26 mouse cellular contexts compared by ENCODE assay signal in the genomic region with DNA sequence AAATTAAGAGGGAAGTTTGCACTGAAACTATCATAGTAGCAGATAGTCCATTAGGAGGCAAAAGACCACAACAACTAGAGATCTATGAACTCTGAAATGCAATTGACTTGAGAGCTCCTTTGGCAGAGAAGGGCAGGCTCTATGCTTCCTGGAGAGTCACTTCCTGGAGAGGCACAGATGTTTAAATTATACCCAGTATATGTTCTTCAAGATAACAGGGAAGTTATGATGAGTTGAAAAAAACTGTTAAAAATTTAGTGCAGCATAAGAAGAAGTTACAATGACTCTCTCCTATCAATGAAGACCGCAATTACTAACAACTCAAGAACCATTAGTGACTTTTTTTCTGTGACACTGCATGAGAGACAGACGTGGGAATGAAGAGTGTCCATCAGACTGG.
DNase-seq lines count a peak whose midpoint lies in the region; ATAC-seq and TF ChIP-seq lines count a peak whose summit lies in the region.
"Had no signal": no experiment of that assay in that cellular context is flagged by ENCODE, and none has a peak within 500 bp of the region (broad histone marks: within the 10 kb centered on the region; RNA-seq: fewer than 3 reads in every experiment).

No protein-coding gene starts in this region.

- peaks cover 0 to 47% of the 10 kb centered on the region in 2 experiments; a peak in 2 of 4 replicates for H3K36me3 ChIP-seq in MEL (ENCODE audit: control insufficient read depth in 1 of 2, insufficient read depth in 2 of 2, low read length in 2 of 2)
- no peaks in the 10 kb centered on the region for H3K36me3 ChIP-seq in neural tube, embryonic 15.5 days
- H3K36me3 ChIP-seq: embryonic facial prominence, embryonic 10.5 days; embryonic facial prominence, embryonic 13.5 days; forebrain, embryonic 12.5 days; forebrain, embryonic 15.5 days; heart, embryonic 13.5 days; hindbrain, embryonic 12.5 days; hindbrain, embryonic 15.5 days had no signal

- H3K9ac ChIP-seq in MEL (ENCODE audit: control insufficient read depth, low read depth, low read length, poor library complexity, severe bottlenecking), result peak overlapping the region; percentile 50
- no peak overlapping the region for H3K9ac ChIP-seq in neural tube, embryonic 15.5 days (replicated peaks)
- H3K9ac ChIP-seq: embryonic facial prominence, embryonic 13.5 days; forebrain, embryonic 12.5 days; forebrain, embryonic 15.5 days; heart, embryonic 13.5 days; hindbrain, embryonic 12.5 days; hindbrain, embryonic 15.5 days had no signal

- H3K9me3 ChIP-seq in MEL (replicated peaks; ENCODE audit: insufficient read depth, low read length), result no peaks in the 10 kb centered on the region
- H3K9me3 ChIP-seq in neural tube, embryonic 15.5 days (replicated peaks), result no peaks in the 10 kb centered on the region
- H3K9me3 ChIP-seq: embryonic facial prominence, embryonic 10.5 days; embryonic facial prominence, embryonic 13.5 days; forebrain, embryonic 12.5 days; forebrain, embryonic 15.5 days; heart, embryonic 13.5 days; hindbrain, embryonic 12.5 days; hindbrain, embryonic 15.5 days had no signal

- peak overlapping the region in 1 of 2 experiments; percentile 28; a peak in 2 of 4 replicates for H3K4me3 ChIP-seq in MEL (ENCODE audit: control insufficient read depth in 1 of 2, insufficient read depth in 1 of 2, low read depth in 2 of 2, low read length in 2 of 2)
- no peak overlapping the region for H3K4me3 ChIP-seq in neural tube, embryonic 15.5 days (replicated peaks)
- H3K4me3 ChIP-seq: embryonic facial prominence, embryonic 10.5 days; embryonic facial prominence, embryonic 13.5 days; erythroblast, embryonic 14.5 days; forebrain, embryonic 12.5 days; forebrain, embryonic 15.5 days; heart, embryonic 13.5 days; hindbrain, embryonic 12.5 days; hindbrain, embryonic 15.5 days had no signal

- H3K4me2 ChIP-seq in neural tube, embryonic 15.5 days, result no peak overlapping the region
- H3K4me2 ChIP-seq: embryonic facial prominence, embryonic 13.5 days; forebrain, embryonic 12.5 days; forebrain, embryonic 15.5 days; heart, embryonic 13.5 days; hindbrain, embryonic 12.5 days; hindbrain, embryonic 15.5 days had no signal

- H3K27me3 ChIP-seq in MEL (ENCODE audit: control insufficient read depth in 1 of 2, insufficient read depth in 2 of 2, low read length in 2 of 2), result no peaks in the 10 kb centered on the region
- 0 out of 2 replicates have a peak, but pooled peaks cover 3% of the 10 kb centered on the region for H3K27me3 ChIP-seq in neural tube, embryonic 15.5 days (replicated peaks)
- H3K27me3 ChIP-seq: embryonic facial prominence, embryonic 13.5 days; forebrain, embryonic 15.5 days; heart, embryonic 13.5 days; hindbrain, embryonic 12.5 days; hindbrain, embryonic 15.5 days had no signal

- TF ChIP-seq POLR2A in MEL (IDR thresholded peaks at IDR 0.05; ENCODE audit: control insufficient read depth in 1 of 2, insufficient read depth in 1 of 2, low read depth in 1 of 2, low read length in 2 of 2, poor library complexity in 1 of 2), result no peak; a peak in 1 of 4 replicates

- TF ChIP-seq RAD21 in MEL (IDR thresholded peaks at IDR 0.05; ENCODE audit: low read depth, low read length), result no peak

- 89% methylated on average over 2 of the region's 2 CpGs for WGBS in neural tube, embryonic 15.5 days

- DNase-seq in MEL (ENCODE audit: low read depth, low spot score) (peak; percentile 85), MEL-GATA-1-ER (ENCODE audit: extremely low read depth, low read depth) (peak; percentile 63)
- no peak for DNase-seq in gastrocnemius, postnatal 14 days
- DNase-seq: adrenal gland, adult 2 months; adrenal gland, postnatal 14 days; cerebellum, adult 11 months; cerebellum, adult 2 months; cerebellum, adult 9-11 months; cerebellum, postnatal 25 days; embryo, embryonic 11 days; gastrocnemius, postnatal 36 days; heart, adult 18-20 months; heart, postnatal 14 days; heart, postnatal 4 days had no signal

- peak overlapping the region; percentile 89 for H3K27ac ChIP-seq in MEL (ENCODE audit: control insufficient read depth, low read depth, low read length)
- H3K27ac ChIP-seq in neural tube, embryonic 15.5 days (replicated peaks), result no peak overlapping the region
- H3K27ac ChIP-seq: embryonic facial prominence, embryonic 10.5 days; embryonic facial prominence, embryonic 13.5 days; forebrain, embryonic 12.5 days; forebrain, embryonic 15.5 days; heart, embryonic 13.5 days; hindbrain, embryonic 12.5 days; hindbrain, embryonic 15.5 days had no signal

- peak; percentile 86 to 91 for TF ChIP-seq EP300 in MEL (IDR thresholded peaks at IDR 0.05; ENCODE audit: low read depth in 1 of 2, low read length in 2 of 2)

- H3K79me2 ChIP-seq in MEL (ENCODE audit: control insufficient read depth, insufficient read depth, low read length, poor library complexity), result no peaks in the 10 kb centered on the region

- TF ChIP-seq CTCF in MEL (IDR thresholded peaks at IDR 0.05 in 2 of 3, conservative IDR thresholded peaks at IDR 0.05 in 1 of 3; ENCODE audit: control insufficient read depth in 1 of 3, insufficient read depth in 1 of 3, low read depth in 2 of 3, low read length in 3 of 3, poor library complexity in 1 of 3, severe bottlenecking in 1 of 3), result no peak

- intact Hi-C loops in gastrocnemius, postnatal 14 days (cut with DNase I; ENCODE audit: low total_unique reads), result no loop called here

- peak; percentile 30; the same call in 1 of the 2 replicates for ATAC-seq in granulocyte monocyte progenitor cell, adult 5-6 weeks (replicated peaks; ENCODE audit: poor library complexity, severe bottlenecking)
- ATAC-seq in megakaryocyte-erythroid progenitor cell, adult 5-6 weeks (replicated peaks; ENCODE audit: low FRiP score, low TSS enrichment, poor library complexity, severe bottlenecking), result peak; percentile 71
- ATAC-seq in neural tube, embryonic 15.5 days (ENCODE audit: low FRiP score), result no peak
- ATAC-seq: CD4-positive, CD25-positive, alpha-beta regulatory T cell, adult 4 months; forebrain, embryonic 15.5 days had no signal

- H3K4me1 ChIP-seq in MEL (ENCODE audit: control insufficient read depth in 1 of 2, insufficient read depth in 2 of 2, low read length in 2 of 2), result peaks cover 15 to 49% of the 10 kb centered on the region in 2 experiments
- peaks cover 18% of the 10 kb centered on the region for H3K4me1 ChIP-seq in neural tube, embryonic 15.5 days

TF ChIP-seq in MEL, 35 proteins besides CTCF, POLR2A, EP300 and RAD21:
- no peak for TF ChIP-seq NELFE (IDR thresholded peaks at IDR 0.05; ENCODE audit: low read depth, low read length)
- peak; percentile 92 for TF ChIP-seq ZNF384 (IDR thresholded peaks at IDR 0.05; ENCODE audit: low read depth, low read length)
- no peak for TF ChIP-seq ZMIZ1 (IDR thresholded peaks at IDR 0.05; ENCODE audit: low read depth, low read length)
- TF ChIP-seq MXI1 (IDR thresholded peaks at IDR 0.05; ENCODE audit: low read depth, low read length), result no peak
- peak; percentile 47; the same call in 1 of the 2 replicates for TF ChIP-seq TBP (IDR thresholded peaks at IDR 0.05; ENCODE audit: low read depth, low read length)
- peak; percentile 90 for TF ChIP-seq ETS1 (IDR thresholded peaks at IDR 0.05; ENCODE audit: low read depth, low read length)
- TF ChIP-seq TCF12 (IDR thresholded peaks at IDR 0.05; ENCODE audit: low read depth, low read length), result peak; percentile 87
- peak; percentile 81 for TF ChIP-seq GATA1 (IDR thresholded peaks at IDR 0.05; ENCODE audit: low read depth, low read length)
- peak; percentile 73 for TF ChIP-seq ELF1 (IDR thresholded peaks at IDR 0.05; ENCODE audit: low read depth, low read length)
- TF ChIP-seq TAL1 (IDR thresholded peaks at IDR 0.05; ENCODE audit: low read length), result peak; percentile 81
- peak; percentile 50; the same call in 1 of the 2 replicates for TF ChIP-seq SIN3A (IDR thresholded peaks at IDR 0.05; ENCODE audit: low read length)
